Mouse (Mus musculus): ENCODE measurements at regions not wholly inside any gene's neighbourhood (a gene's known extent, or its start where the extent isn't known, plus 50 kb on each side); places are given as distances from the start of the nearest gene placed in this dataset.

DNA sequence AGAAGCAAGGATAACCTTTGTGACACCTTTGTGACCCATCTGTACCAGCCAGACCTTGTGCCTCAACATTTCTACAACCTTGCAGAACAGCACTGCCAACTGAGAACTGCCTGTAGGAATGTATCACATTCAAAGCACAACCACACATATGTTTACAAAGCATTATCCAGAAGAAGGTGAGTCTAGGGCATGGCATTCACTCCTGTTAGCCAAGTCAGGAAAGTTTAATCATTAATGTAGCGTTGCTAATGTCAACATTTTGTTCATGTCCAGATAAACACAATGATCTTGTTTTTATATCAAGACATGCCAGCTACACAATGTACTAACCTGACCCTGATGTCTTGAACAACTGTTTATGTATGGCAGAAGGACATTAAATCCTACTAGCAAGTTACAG lies 91.5 kb upstream of the Nsun6 start:
- no peaks in the 10 kb centered on the region; a peak in 1 of 4 replicates for H3K4me1 ChIP-seq (ENCODE audit: control insufficient read depth in 2 of 2, insufficient read depth in 2 of 2, low read length in 2 of 2, poor library complexity in 1 of 2)
- H3K27ac ChIP-seq (ENCODE audit: insufficient read depth, low read depth, low read length, poor library complexity, severe bottlenecking): no peak overlapping the region
- no peaks in the 10 kb centered on the region for H3K9me3 ChIP-seq (ENCODE audit: control insufficient read depth, insufficient read depth, low read depth, low read length)
- TF ChIP-seq CHD2 (IDR thresholded peaks at IDR 0.05; ENCODE audit: low read depth, low read length) (no peak), ZNF384 (IDR thresholded peaks at IDR 0.05; ENCODE audit: low read depth, low read length) (no peak), HCFC1 (IDR thresholded peaks at IDR 0.05; ENCODE audit: borderline replicate concordance, insufficient read depth, low read length) (no peak), MAFK (IDR thresholded peaks at IDR 0.05; ENCODE audit: insufficient read depth, low read depth, low read length) (no peak), ZC3H11A (IDR thresholded peaks at IDR 0.05; ENCODE audit: borderline replicate concordance, low read depth, low read length) (no peak)
- no peaks in the 10 kb centered on the region for H3K36me3 ChIP-seq (ENCODE audit: control insufficient read depth, insufficient read depth, low read length, poor library complexity, severe bottlenecking)
- in situ Hi-C loops (cut with MboI; ENCODE audit: low sequenced_read_pairs in 2 of 2, unreplicated experiment in 2 of 2): no loop called here
- no peak overlapping the region for H3K4me3 ChIP-seq (ENCODE audit: insufficient read depth in 1 of 2, low read depth in 1 of 2, low read length in 2 of 2, poor library complexity in 1 of 2, severe bottlenecking in 1 of 2)
- H3K9ac ChIP-seq (ENCODE audit: insufficient read depth, low read depth, low read length, poor library complexity, severe bottlenecking): no peak overlapping the region
- no peak for DNase-seq (ENCODE audit: low read depth, low spot score)

GRCm38 (mm10) chr2:15144781-15145180 lies 89.9 kb upstream of the Nsun6 start:
- H3K9ac ChIP-seq (ENCODE audit: insufficient read depth, low read depth, low read length, poor library complexity, severe bottlenecking): no peak overlapping the region
- in situ Hi-C loops (cut with MboI; ENCODE audit: low sequenced_read_pairs in 2 of 2, unreplicated experiment in 2 of 2): no loop called here

DNA sequence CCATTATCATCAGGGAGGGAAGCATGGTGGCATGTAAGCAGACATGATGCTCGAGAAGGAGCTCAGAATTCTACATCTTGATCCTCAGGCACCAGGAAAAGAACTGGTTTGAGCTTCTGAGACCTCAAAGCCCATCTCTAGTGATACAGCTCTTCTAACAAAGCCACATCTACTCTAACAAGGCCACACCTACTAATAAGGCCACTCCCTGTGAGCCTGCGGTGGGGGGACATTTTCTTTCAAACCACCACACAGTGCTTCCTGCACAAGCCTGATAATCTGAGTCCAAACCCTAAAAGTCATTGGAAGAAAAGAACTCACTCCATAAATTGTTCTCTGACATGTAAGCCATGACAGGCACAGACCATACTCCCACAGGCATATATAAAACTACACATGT lies 85.0 kb upstream of the Nsun6 start:
- Histone ChIP-seq H3K27ac (ENCODE audit: insufficient read depth, low read depth, low read length, poor library complexity, severe bottlenecking) (no peak overlapping the region), H3K9me3 (ENCODE audit: control insufficient read depth, insufficient read depth, low read depth, low read length) (no peaks in the 10 kb centered on the region), H3K9ac (ENCODE audit: insufficient read depth, low read depth, low read length, poor library complexity, severe bottlenecking) (no peak overlapping the region), H3K4me3 (ENCODE audit: insufficient read depth in 1 of 2, low read depth in 1 of 2, low read length in 2 of 2, poor library complexity in 1 of 2, severe bottlenecking in 1 of 2) (no peak overlapping the region), H3K36me3 (ENCODE audit: control insufficient read depth, insufficient read depth, low read length, poor library complexity, severe bottlenecking) (no peaks in the 10 kb centered on the region), H3K4me1 (ENCODE audit: control insufficient read depth in 2 of 2, insufficient read depth in 2 of 2, low read length in 2 of 2, poor library complexity in 1 of 2) (no peaks in the 10 kb centered on the region)
- in situ Hi-C loops (cut with MboI; ENCODE audit: low sequenced_read_pairs in 2 of 2, unreplicated experiment in 2 of 2): no loop called here
- no peak for TF ChIP-seq CHD2 (IDR thresholded peaks at IDR 0.05; ENCODE audit: low read depth, low read length)
- DNase-seq (ENCODE audit: low read depth, low spot score): no peak

More at GRCm38 (mm10) chr2:15144781-15145180, 89.9 kb upstream of the Nsun6 start:
- Histone ChIP-seq H3K9me3 (ENCODE audit: control insufficient read depth, insufficient read depth, low read depth, low read length) (no peaks in the 10 kb centered on the region), H3K27ac (ENCODE audit: insufficient read depth, low read depth, low read length, poor library complexity, severe bottlenecking) (no peak overlapping the region), H3K36me3 (ENCODE audit: control insufficient read depth, insufficient read depth, low read length, poor library complexity, severe bottlenecking) (no peaks in the 10 kb centered on the region), H3K4me3 (ENCODE audit: insufficient read depth in 1 of 2, low read depth in 1 of 2, low read length in 2 of 2, poor library complexity in 1 of 2, severe bottlenecking in 1 of 2) (no peak overlapping the region), H3K4me1 (ENCODE audit: control insufficient read depth in 2 of 2, insufficient read depth in 2 of 2, low read length in 2 of 2, poor library complexity in 1 of 2) (no peaks in the 10 kb centered on the region; a peak in 1 of 4 replicates)
- TF ChIP-seq ZNF384 (IDR thresholded peaks at IDR 0.05; ENCODE audit: low read depth, low read length) (no peak), MAFK (IDR thresholded peaks at IDR 0.05; ENCODE audit: insufficient read depth, low read depth, low read length) (no peak), HCFC1 (IDR thresholded peaks at IDR 0.05; ENCODE audit: borderline replicate concordance, insufficient read depth, low read length) (no peak), CHD2 (IDR thresholded peaks at IDR 0.05; ENCODE audit: low read depth, low read length) (no peak), ZC3H11A (IDR thresholded peaks at IDR 0.05; ENCODE audit: borderline replicate concordance, low read depth, low read length) (no peak)
- DNase-seq (ENCODE audit: low read depth, low spot score): no peak

Measured in ES-E14 (cell line).